Comparison of ENCODE assay signal across 9 mouse cellular contexts in genomic region chr7:116247377-116247729, GRCm38 (mm10).
A peak's percentile ranks its signal among the peaks of the same experiment; 100 is the strongest.
DNase-seq lines count a peak whose midpoint lies in the region; ATAC-seq and TF ChIP-seq lines count a peak whose summit lies in the region.
"Had no signal": no experiment of that assay in that cellular context is flagged by ENCODE, and none has a peak within 500 bp of the region (broad histone marks: within the 10 kb centered on the region; RNA-seq: fewer than 3 reads in every experiment).

No protein-coding gene starts in this region.

- TF ChIP-seq CTCF in E14TG2a.4 (conservative IDR thresholded peaks at IDR 0.05; ENCODE audit: low read length): peak; percentile 41

- no peak overlapping the region for H3K9ac ChIP-seq in embryonic facial prominence, embryonic 14.5 days (ENCODE audit: low read depth, low read length)
- H3K9ac ChIP-seq in limb, embryonic 13.5 days: no peak overlapping the region; the same call in 1 of the 2 replicates
- H3K9ac ChIP-seq in neural tube, embryonic 13.5 days: no peak overlapping the region
- H3K9ac ChIP-seq: liver, embryonic 15.5 days had no signal

- no peaks in the 10 kb centered on the region for H3K27me3 ChIP-seq in heart, embryonic 10.5 days (ENCODE audit: insufficient read depth, poor library complexity, severe bottlenecking)
- no peaks in the 10 kb centered on the region for H3K27me3 ChIP-seq in E14TG2a.4 (ENCODE audit: insufficient read depth, low read length)
- no peaks in the 10 kb centered on the region for H3K27me3 ChIP-seq in embryonic facial prominence, embryonic 14.5 days (replicated peaks; ENCODE audit: control insufficient read depth, insufficient read depth, low read length)
- H3K27me3 ChIP-seq in limb, embryonic 13.5 days: peaks cover 4% of the 10 kb centered on the region; the same call in 1 of the 2 replicates
- H3K27me3 ChIP-seq in neural tube, embryonic 13.5 days: no peaks in the 10 kb centered on the region
- H3K27me3 ChIP-seq: liver, embryonic 15.5 days had no signal

- H3K4me2 ChIP-seq in embryonic facial prominence, embryonic 14.5 days (ENCODE audit: low read depth, low read length): peak overlapping the region; percentile 50
- peak overlapping the region; percentile 58 for H3K4me2 ChIP-seq in limb, embryonic 13.5 days (replicated peaks)
- peak overlapping the region; percentile 44 for H3K4me2 ChIP-seq in neural tube, embryonic 13.5 days

- no peak for DNase-seq in heart, embryonic 10.5 days (ENCODE audit: low spot score)
- no peak for DNase-seq in heart, adult 8-10 months (ENCODE audit: low spot score)
- DNase-seq in embryonic facial prominence, embryonic 14.5 days (ENCODE audit: low spot score): no peak
- no peak for DNase-seq in adipocyte (ENCODE audit: low spot score)
- DNase-seq in left cerebral cortex, postnatal 14 days (ENCODE audit: low spot score in 2 of 2): no peak

- no peaks in the 10 kb centered on the region for H3K9me3 ChIP-seq in heart, embryonic 10.5 days
- no peaks in the 10 kb centered on the region for H3K9me3 ChIP-seq in E14TG2a.4 (ENCODE audit: low read length)
- H3K9me3 ChIP-seq in embryonic facial prominence, embryonic 14.5 days (ENCODE audit: control insufficient read depth, low read length): no peaks in the 10 kb centered on the region
- H3K9me3 ChIP-seq in limb, embryonic 13.5 days: no peaks in the 10 kb centered on the region
- H3K9me3 ChIP-seq in neural tube, embryonic 13.5 days: no peaks in the 10 kb centered on the region
- H3K9me3 ChIP-seq: liver, embryonic 15.5 days had no signal

- peak overlapping the region; percentile 48 for H3K4me3 ChIP-seq in heart, embryonic 10.5 days
- 0 out of 2 replicates have a peak overlapping the region, but pooled peaks have one; percentile 26 for H3K4me3 ChIP-seq in E14TG2a.4 (replicated peaks; ENCODE audit: low read length)
- H3K4me3 ChIP-seq in embryonic facial prominence, embryonic 14.5 days (ENCODE audit: low read depth, low read length): no peak overlapping the region
- H3K4me3 ChIP-seq in limb, embryonic 13.5 days: 0 out of 2 replicates have a peak overlapping the region, but pooled peaks have one; percentile 26
- no peak overlapping the region for H3K4me3 ChIP-seq in neural tube, embryonic 13.5 days
- H3K4me3 ChIP-seq: liver, embryonic 15.5 days had no signal

- intact Hi-C loops in left cerebral cortex, postnatal 14 days (cut with DNase I): loop anchor here (1.0 kb wide), 1 partner anchor 76 kb away; no protein-coding TSS in a partner anchor

- 7% methylated on average over 7 of the region's 7 CpGs for WGBS in heart, embryonic 10.5 days
- 24% methylated on average over 5 of the region's 7 CpGs for WGBS in embryonic facial prominence, embryonic 14.5 days
- WGBS in limb, embryonic 13.5 days: 3% methylated on average over 6 of the region's 7 CpGs
- 16% methylated on average over 7 of the region's 7 CpGs for WGBS in neural tube, embryonic 13.5 days

- no peak for ATAC-seq in embryonic facial prominence, embryonic 14.5 days (ENCODE audit: low read depth)
- no peak for ATAC-seq in limb, embryonic 13.5 days (ENCODE audit: low FRiP score, low read depth)
- no peak; the same call in 1 of the 2 replicates for ATAC-seq in neural tube, embryonic 13.5 days (ENCODE audit: low read depth)

- H3K4me1 ChIP-seq in heart, embryonic 10.5 days: peaks cover 50% of the 10 kb centered on the region
- peaks cover 70% of the 10 kb centered on the region for H3K4me1 ChIP-seq in E14TG2a.4 (replicated peaks; ENCODE audit: low read depth, low read length)
- peaks cover 9% of the 10 kb centered on the region for H3K4me1 ChIP-seq in embryonic facial prominence, embryonic 14.5 days (ENCODE audit: control insufficient read depth, insufficient read depth, low read length)
- H3K4me1 ChIP-seq in limb, embryonic 13.5 days: peaks cover 17% of the 10 kb centered on the region
- peaks cover 24% of the 10 kb centered on the region for H3K4me1 ChIP-seq in neural tube, embryonic 13.5 days (replicated peaks)

- H3K27ac ChIP-seq in heart, embryonic 10.5 days: peak overlapping the region; percentile 87
- H3K27ac ChIP-seq in embryonic facial prominence, embryonic 14.5 days (replicated peaks; ENCODE audit: low read depth, low read length): no peak overlapping the region
- no peak overlapping the region for H3K27ac ChIP-seq in limb, embryonic 13.5 days
- no peak overlapping the region for H3K27ac ChIP-seq in neural tube, embryonic 13.5 days (replicated peaks)
- H3K27ac ChIP-seq: liver, embryonic 15.5 days had no signal

- no peaks in the 10 kb centered on the region for H3K36me3 ChIP-seq in heart, embryonic 10.5 days
- peaks cover 11% of the 10 kb centered on the region for H3K36me3 ChIP-seq in E14TG2a.4 (ENCODE audit: insufficient read depth, low read length)
- H3K36me3 ChIP-seq in embryonic facial prominence, embryonic 14.5 days (ENCODE audit: control insufficient read depth, insufficient read depth, low read length): no peaks in the 10 kb centered on the region
- no peaks in the 10 kb centered on the region for H3K36me3 ChIP-seq in limb, embryonic 13.5 days
- H3K36me3 ChIP-seq in neural tube, embryonic 13.5 days: no peaks in the 10 kb centered on the region
- H3K36me3 ChIP-seq: liver, embryonic 15.5 days had no signal

Comparison
In these comparisons a context has a peak if more than half of its experiments do, and no peak if none do; other contexts are left out.
1. H3K4me3 ChIP-seq: peak in heart, embryonic 10.5 days (single experiment), E14TG2a.4 (single experiment) and limb, embryonic 13.5 days (single experiment); none in embryonic facial prominence, embryonic 14.5 days (single experiment) and neural tube, embryonic 13.5 days (single experiment).
2. Peak in every context shown above with its lines, with median percentiles within 50 percentile points of each other: H3K4me2 ChIP-seq.